Mouse (Mus musculus) hindbrain, embryonic 16.5 days (tissue): ENCODE measurements at regions not wholly inside any gene's neighbourhood (a gene's known extent, or its start where the extent isn't known, plus 50 kb on each side); places are given as distances from the start of the nearest gene placed in this dataset.

Experiments
- ATAC-seq: fragments of 200-750 bp; cut with Nextera tagmentation; 2 replicates; pipeline ENCODE4 v1.8.0; 2017; ENCODE audit warnings: moderate TSS enrichment, moderate library complexity
- H3K27ac ChIP-seq: fragments of 300-500 bp; sonication (generic); 2 replicates; pipeline ENCODE4 v1.5.1; 2014; ENCODE audit warnings: low read depth, mild to moderate bottlenecking, control low read depth, low read length, moderate library complexity
- H3K27me3 ChIP-seq: fragments of 300-500 bp; sonication (generic); replicated peaks from 2 replicates; pipeline ENCODE4 v1.6.1; 2014; ENCODE audit warnings: low read length; ENCODE audit not compliant: control insufficient read depth, insufficient read depth
- H3K36me3 ChIP-seq: fragments of 300-500 bp; sonication (generic); 2 replicates; pipeline ENCODE4 v1.6.1; 2014; ENCODE audit warnings: mild to moderate bottlenecking, low read length, moderate library complexity, mixed read lengths; ENCODE audit not compliant: control insufficient read depth, insufficient read depth
- H3K4me1 ChIP-seq: fragments of 300-500 bp; sonication (generic); 2 replicates; pipeline ENCODE4 v1.6.1; 2014; ENCODE audit warnings: low read depth, low read length; ENCODE audit not compliant: control insufficient read depth, insufficient read depth
- H3K4me2 ChIP-seq: fragments of 300-500 bp; sonication (generic); 2 replicates; pipeline ENCODE4 v1.6.1; 2014; ENCODE audit warnings: mild to moderate bottlenecking, low read length, control low read depth, moderate library complexity
- H3K4me3 ChIP-seq: fragments of 300-500 bp; sonication (generic); 2 replicates; pipeline ENCODE4 v1.5.1; 2014; ENCODE audit warnings: mild to moderate bottlenecking, low read length, control low read depth, moderate library complexity
- H3K9ac ChIP-seq: fragments of 300-500 bp; sonication (generic); 2 replicates; pipeline ENCODE4 v1.6.1; 2014; ENCODE audit warnings: low read depth, mild to moderate bottlenecking, control low read depth, low read length, moderate library complexity
- H3K9me3 ChIP-seq: fragments of 300-500 bp; sonication (generic); 2 replicates; pipeline ENCODE4 v1.6.1; 2014; ENCODE audit warnings: mild to moderate bottlenecking, low read length, moderate library complexity; ENCODE audit not compliant: control insufficient read depth
- WGBS: fragments of 180-500 bp; shearing (Covaris S2); extraction: QIAGEN DNeasy Blood & Tissue Kit; methylation state at CpG from one replicate; pipeline ENCODE4 v1.1.7; 2014; 5-methylcytosine and 5-hydroxymethylcytosine counted together

- no peak overlapping the region for H3K4me3 ChIP-seq
- H3K9me3 ChIP-seq: no peaks in the 10 kb centered on the region
- WGBS: 78% methylated on average over 2 of the region's 2 CpGs
- H3K27ac ChIP-seq: no peak overlapping the region
- H3K4me2 ChIP-seq: no peak overlapping the region
- no peaks in the 10 kb centered on the region for H3K36me3 ChIP-seq
- ATAC-seq: no peak
- no peak overlapping the region for H3K9ac ChIP-seq
- no peaks in the 10 kb centered on the region for H3K27me3 ChIP-seq
- peaks cover 3% of the 10 kb centered on the region; the same call in 1 of the 2 replicates for H3K4me1 ChIP-seq
Observed at GRCm38 (mm10) chr9:35350046-35350552, 70.8 kb upstream of the Cdon start.

- 82% methylated on average over 5 of the region's 5 CpGs for WGBS
- no peak overlapping the region for H3K4me3 ChIP-seq
- no peak for ATAC-seq
- no peak overlapping the region for H3K9ac ChIP-seq
- no peaks in the 10 kb centered on the region for H3K27me3 ChIP-seq
- no peak overlapping the region for H3K4me2 ChIP-seq
- H3K9me3 ChIP-seq: no peaks in the 10 kb centered on the region
- H3K27ac ChIP-seq: no peak overlapping the region
- no peaks in the 10 kb centered on the region for H3K36me3 ChIP-seq
- H3K4me1 ChIP-seq: peaks cover 3% of the 10 kb centered on the region; the same call in 1 of the 2 replicates
Observed at GRCm38 (mm10) chr9:35351576-35351975, 69.4 kb upstream of the Cdon start.

- peak; percentile 76 for ATAC-seq
- H3K27ac ChIP-seq: no peak overlapping the region
Observed at GRCm38 (mm10) chr9:35354652-35355130, 66.2 kb upstream of the Cdon start.

GRCm38 (mm10) chr9:35359699-35360098, 61.2 kb upstream of the Cdon start:
- Histone ChIP-seq H3K27ac (no peak overlapping the region), H3K4me2 (no peak overlapping the region), H3K4me3 (no peak overlapping the region), H3K27me3 (peaks cover 2% of the 10 kb centered on the region), H3K4me1 (peaks cover 17% of the 10 kb centered on the region), H3K36me3 (no peaks in the 10 kb centered on the region), H3K9me3 (no peaks in the 10 kb centered on the region), H3K9ac (no peak overlapping the region)
- no peak for ATAC-seq
- 69% methylated on average over 6 of the region's 6 CpGs for WGBS

More at GRCm38 (mm10) chr9:35354652-35355130, 66.2 kb upstream of the Cdon start:
- H3K36me3 ChIP-seq: no peaks in the 10 kb centered on the region
- no peak overlapping the region for H3K9ac ChIP-seq
- no peak overlapping the region for H3K4me3 ChIP-seq
- H3K9me3 ChIP-seq: no peaks in the 10 kb centered on the region
- H3K4me2 ChIP-seq: no peak overlapping the region
- H3K4me1 ChIP-seq: peaks cover 3% of the 10 kb centered on the region; the same call in 1 of the 2 replicates
- no peaks in the 10 kb centered on the region for H3K27me3 ChIP-seq
- 42% methylated on average over 7 of the region's 7 CpGs for WGBS

GRCm38 (mm10) chr9:35360139-35361100, 60.5 kb upstream of the Cdon start:
- no peak overlapping the region for H3K4me2 ChIP-seq
- ATAC-seq: peak; percentile 72
- H3K27ac ChIP-seq: peak overlapping the region; percentile 56; the same call in 1 of the 2 replicates
- H3K36me3 ChIP-seq: no peaks in the 10 kb centered on the region
- 30% methylated on average over 6 of the region's 6 CpGs for WGBS
- H3K9me3 ChIP-seq: no peaks in the 10 kb centered on the region
- H3K4me1 ChIP-seq: peaks cover 16% of the 10 kb centered on the region
- H3K9ac ChIP-seq: no peak overlapping the region
- peaks cover 6% of the 10 kb centered on the region for H3K27me3 ChIP-seq
- H3K4me3 ChIP-seq: no peak overlapping the region

- no peaks in the 10 kb centered on the region for H3K9me3 ChIP-seq
- H3K4me3 ChIP-seq: no peak overlapping the region
- 28% methylated on average over 4 of the region's 4 CpGs for WGBS
- H3K9ac ChIP-seq: no peak overlapping the region
- no peak overlapping the region for H3K27ac ChIP-seq
- no peak overlapping the region for H3K4me2 ChIP-seq
- H3K27me3 ChIP-seq: peaks cover 7% of the 10 kb centered on the region
- peaks cover 16% of the 10 kb centered on the region for H3K4me1 ChIP-seq
- H3K36me3 ChIP-seq: no peaks in the 10 kb centered on the region
- ATAC-seq: peak; percentile 74
Observed at GRCm38 (mm10) chr9:35361432-35361831, 59.5 kb upstream of the Cdon start.

- peaks cover 16% of the 10 kb centered on the region for H3K4me1 ChIP-seq
- no peak overlapping the region for H3K4me2 ChIP-seq
- H3K27ac ChIP-seq: no peak overlapping the region
- no peak for ATAC-seq
- 61% methylated on average over 7 of the region's 7 CpGs for WGBS
- H3K36me3 ChIP-seq: no peaks in the 10 kb centered on the region
- no peaks in the 10 kb centered on the region for H3K9me3 ChIP-seq
- H3K9ac ChIP-seq: no peak overlapping the region
- H3K27me3 ChIP-seq: peaks cover 7% of the 10 kb centered on the region
- no peak overlapping the region for H3K4me3 ChIP-seq
Observed at GRCm38 (mm10) chr9:35362276-35362675, 58.7 kb upstream of the Cdon start.

- Histone ChIP-seq H3K36me3 (no peaks in the 10 kb centered on the region), H3K27ac (no peak overlapping the region), H3K4me1 (peaks cover 16% of the 10 kb centered on the region), H3K9ac (no peak overlapping the region), H3K9me3 (no peaks in the 10 kb centered on the region), H3K4me2 (no peak overlapping the region), H3K27me3 (peaks cover 7% of the 10 kb centered on the region), H3K4me3 (no peak overlapping the region)
- 56% methylated on average over 5 of the region's 5 CpGs for WGBS
- ATAC-seq: no peak
Observed at GRCm38 (mm10) chr9:35363079-35363478, 57.8 kb upstream of the Cdon start.

- peaks cover 7% of the 10 kb centered on the region for H3K27me3 ChIP-seq
- H3K9me3 ChIP-seq: no peaks in the 10 kb centered on the region
- no peak for ATAC-seq
- H3K36me3 ChIP-seq: no peaks in the 10 kb centered on the region
- H3K4me1 ChIP-seq: peaks cover 16% of the 10 kb centered on the region
- no peak overlapping the region for H3K4me2 ChIP-seq
- no peak overlapping the region for H3K27ac ChIP-seq
- no peak overlapping the region for H3K4me3 ChIP-seq
- WGBS: 67% methylated on average over 4 of the region's 4 CpGs
- H3K9ac ChIP-seq: no peak overlapping the region
Observed at GRCm38 (mm10) chr9:35363936-35364335, 57.0 kb upstream of the Cdon start.
